Mouse (Mus musculus): ENCODE results near the gene Scaper.

Scaper gene

GRCm38 (mm10) chr9:55540391-55540770 is 397.5 kb downstream of the Scaper start:
- peak; percentile 17 for DNase-seq (ENCODE audit: low spot score)

- DNase-seq (ENCODE audit: low spot score): no peak
Observed at GRCm38 (mm10) chr9:55539661-55540390, 398.1 kb downstream of the Scaper start.

- DNase-seq (ENCODE audit: low spot score): no peak
Observed at GRCm38 (mm10) chr9:55539006-55539405, 398.9 kb downstream of the Scaper start.

- peak; percentile 41 for DNase-seq (ENCODE audit: low spot score)
Observed at GRCm38 (mm10) chr9:55538377-55538776, 399.5 kb downstream of the Scaper start, which contains the start of gene Isl2. Gene Isl2 (plus strand): TSS chr9:55538672.

GRCm38 (mm10) chr9:55535907-55536306 is 402.0 kb downstream of the Scaper start:
- DNase-seq (ENCODE audit: low spot score): no peak

- no peak for DNase-seq (ENCODE audit: low spot score)
Observed at GRCm38 (mm10) chr9:55525716-55526115, 412.2 kb downstream of the Scaper start.

- peak; percentile 97 for DNase-seq (ENCODE audit: low spot score)
Observed at GRCm38 (mm10) chr9:55512027-55512543, 425.8 kb downstream of the Scaper start, which contains the start of gene Etfa. Gene Etfa (minus strand): TSS chr9:55512243.

GRCm38 (mm10) chr9:55511521-55511993 is 426.4 kb downstream of the Scaper start:
- DNase-seq (ENCODE audit: low spot score): peak; percentile 61

GRCm38 (mm10) chr9:55510651-55511235 is 427.2 kb downstream of the Scaper start:
- no peak for DNase-seq (ENCODE audit: low spot score)

GRCm38 (mm10) chr9:55509731-55510130 is 428.2 kb downstream of the Scaper start:
- no peak for DNase-seq (ENCODE audit: low spot score)

- no peak for DNase-seq (ENCODE audit: low spot score)
Observed at GRCm38 (mm10) chr9:55508701-55509100, 429.2 kb downstream of the Scaper start.

- no peak for DNase-seq (ENCODE audit: low spot score)
Observed at GRCm38 (mm10) chr9:55507922-55508321, 430.0 kb downstream of the Scaper start.
